Mouse (Mus musculus) CD4-positive naive resting alpha-beta T cell, adult 76 days (primary cell): ENCODE measurements around the gene Rbm4. TPM values are rescaled to one million over a fixed set of nuclear protein-coding genes. Genes with fewer than 3 reads are reported as not detected.

Experiments used
- total RNA-seq: library from RNA; stranded (reverse); gene quantifications from one replicate; pipeline ENCODE4 v1.2.4, GENCODE M21; 2023

Gene Rbm4
- total RNA-seq, result 81.1 TPM

GRCm38 (mm10) chr19:4793831-4794422 lies at the start of gene Rbm4:
Gene Rbm4 (minus strand): TSS chr19:4793901.

GRCm38 (mm10) chr19:4839149-4839548 lies 45.4 kb upstream of the Rbm4 start, which contains the start of the genes Ccs and Ccdc87:
Gene Ccs (minus strand): TSS chr19:4839332.
Gene Ccdc87 (plus strand): TSS chr19:4839366.

GRCm38 (mm10) chr19:4811063-4811908 lies 17.6 kb upstream of the Rbm4 start, which contains the start of the genes Gm21992 and Rbm14:
Gene Gm21992 (minus strand): TSS chr19:4811612.
Gene Rbm14 (minus strand): TSS chr19:4811634.

GRCm38 (mm10) chr19:4756193-4756911 lies 37.3 kb downstream of the Rbm4 start, which contains the start of gene Rbm4b:
Gene Rbm4b (plus strand): TSS chr19:4756497.

Other genes with a start within 250 kb of the Rbm4 start
- 0.50 TPM for gene Lrfn4, start 178.2 kb downstream of the Rbm4 start, total RNA-seq
- 43.7 TPM for gene Rce1, start 168.3 kb downstream of the Rbm4 start, total RNA-seq
- gene Gm960, start 95.2 kb downstream of the Rbm4 start, total RNA-seq, result not detected
- gene Sptbn2, start 82.7 kb downstream of the Rbm4 start, total RNA-seq, result not detected
- 27.9 TPM for gene Rbm4b, start 37.4 kb downstream of the Rbm4 start, total RNA-seq
- 26.8 TPM for gene Gm21992, start 17.7 kb upstream of the Rbm4 start, total RNA-seq
- gene Rbm14, start 17.7 kb upstream of the Rbm4 start, total RNA-seq, result 92.3 TPM
- 42.2 TPM for gene Ccs, start 45.4 kb upstream of the Rbm4 start, total RNA-seq
- not detected for gene Ccdc87, start 45.5 kb upstream of the Rbm4 start, total RNA-seq
- gene Ctsf, start 61.2 kb upstream of the Rbm4 start, total RNA-seq, result 11.4 TPM
- not detected for gene Actn3, start 84.0 kb upstream of the Rbm4 start, total RNA-seq
- 4.9 TPM for gene Zdhhc24, start 84.8 kb upstream of the Rbm4 start, total RNA-seq
- 2.5 TPM for gene Bbs1, start 112.7 kb upstream of the Rbm4 start, total RNA-seq
- gene Dpp3, start 134.4 kb upstream of the Rbm4 start, total RNA-seq, result 57.1 TPM
- 1.9 TPM for gene Peli3, start 149.2 kb upstream of the Rbm4 start, total RNA-seq
- gene Mrpl11, start 168.2 kb upstream of the Rbm4 start, total RNA-seq, result 31.1 TPM
- gene Npas4, start 196.4 kb upstream of the Rbm4 start, total RNA-seq, result 0.29 TPM
- 2.2 TPM for gene Slc29a2, start 230.0 kb upstream of the Rbm4 start, total RNA-seq
- 4.0 TPM for gene B4gat1, start 244.9 kb upstream of the Rbm4 start, total RNA-seq
- gene AC124502.3, start 245.0 kb upstream of the Rbm4 start, total RNA-seq, result 0.79 TPM
- gene Brms1, start 247.5 kb upstream of the Rbm4 start, total RNA-seq, result 63.2 TPM